Mouse (Mus musculus) naive thymus-derived CD4-positive, alpha-beta T cell, adult 2 months (primary cell): ENCODE measurements around the gene Tmtc3.
"Not testable (repeated sequence)": the region's sequence is repeated elsewhere in the genome, so short reads cannot be mapped to it uniquely, and the experiment has no call there.

Experiments
- DNase-seq: peaks from one replicate; pipeline ENCODE4 v3.0.0-alpha.2; 2011; ENCODE audit warnings: low read depth

Gene Tmtc3

DNA sequence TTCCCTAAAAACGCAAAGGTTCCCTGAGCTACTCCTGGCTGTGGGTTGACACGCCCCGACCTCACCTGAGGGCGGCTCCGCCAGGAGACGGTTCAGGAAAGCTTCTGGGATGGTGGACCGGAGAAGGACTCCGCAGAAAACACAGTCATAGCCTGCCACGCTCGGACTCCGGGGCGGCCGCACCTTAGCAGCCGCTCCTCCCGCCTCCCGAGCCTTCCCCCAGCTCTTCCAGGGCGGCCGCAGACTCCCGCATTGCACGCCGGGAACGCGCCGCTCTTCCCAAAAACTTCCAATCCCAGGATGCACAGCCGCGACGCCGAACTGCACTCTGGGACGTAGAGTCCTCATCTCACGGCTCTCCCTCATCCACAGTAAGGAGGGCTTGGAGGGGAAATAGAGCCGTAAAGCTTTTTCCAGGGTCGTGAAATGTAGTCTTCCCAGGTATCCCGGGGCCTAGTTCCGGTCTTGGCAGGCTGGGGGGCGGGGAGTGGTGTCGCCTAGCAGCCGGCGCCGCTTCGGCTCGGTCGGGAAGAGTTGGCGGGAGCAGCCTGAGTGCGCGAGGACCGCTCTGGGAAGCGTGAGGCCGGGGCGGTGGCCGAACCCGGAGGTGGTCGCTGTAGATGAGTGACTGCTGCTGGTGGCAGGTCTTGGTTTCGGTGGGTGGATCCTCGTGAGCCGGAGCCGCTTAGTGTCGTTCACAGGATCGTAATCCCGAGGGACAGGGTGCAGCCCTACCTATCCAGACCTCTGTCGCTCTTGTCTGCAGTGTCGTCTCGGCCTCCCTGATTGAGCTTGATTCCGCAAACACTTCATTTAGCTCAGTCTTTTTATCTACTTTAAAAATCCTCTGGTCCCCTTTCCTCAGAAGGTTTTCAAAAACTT, at the start of gene Tmtc3, which contains the start of gene Cep290:
Gene Tmtc3, minus strand, starts transcription at position 254 of the 882 bp plus-strand sequence.
Gene Cep290, plus strand, starts transcription at position 462 of the 882 bp plus-strand sequence.
- DNase-seq: peak; percentile 34

DNA sequence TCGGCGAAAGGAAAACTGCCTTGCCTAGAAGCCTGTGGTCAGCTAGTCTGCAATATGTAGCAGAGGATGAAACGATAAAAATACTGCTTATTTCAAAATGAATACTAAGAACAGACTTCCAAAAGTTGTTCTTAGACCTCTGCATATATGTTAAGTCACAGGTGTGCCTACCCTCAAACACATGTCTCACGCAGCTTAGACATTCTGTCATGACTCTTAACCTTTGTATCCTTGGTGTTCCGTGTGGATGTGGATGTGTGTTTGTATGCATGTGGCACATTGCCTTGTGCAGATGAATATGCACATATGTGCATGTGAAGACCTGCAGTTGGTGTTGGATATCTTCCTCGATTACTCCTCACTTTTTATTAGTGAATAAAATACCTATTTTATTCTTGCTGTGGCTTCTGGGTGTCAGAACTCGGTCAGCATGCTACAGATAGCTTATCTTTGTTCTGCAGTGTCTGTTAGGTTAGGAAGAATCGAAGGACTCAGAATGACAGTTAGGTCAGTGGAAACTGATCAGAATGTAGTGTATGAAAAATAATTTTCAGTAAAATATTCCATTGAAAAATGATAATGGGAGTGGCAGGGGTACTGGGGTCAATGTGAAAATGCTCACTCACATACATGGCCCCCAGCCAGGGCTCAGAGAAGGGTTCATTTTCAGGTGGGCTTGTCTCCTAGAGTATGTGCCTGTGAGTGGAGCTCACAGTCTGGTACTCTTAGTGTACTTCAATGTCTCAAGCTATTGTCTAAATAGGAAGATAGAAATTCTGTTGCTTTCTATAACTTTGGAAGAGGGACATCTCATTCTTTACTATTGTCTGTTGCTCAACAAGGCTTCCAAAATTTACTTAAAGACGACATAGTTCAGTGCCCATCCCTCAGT, 37.6 kb upstream of the Tmtc3 start:
- no peak for DNase-seq

DNA sequence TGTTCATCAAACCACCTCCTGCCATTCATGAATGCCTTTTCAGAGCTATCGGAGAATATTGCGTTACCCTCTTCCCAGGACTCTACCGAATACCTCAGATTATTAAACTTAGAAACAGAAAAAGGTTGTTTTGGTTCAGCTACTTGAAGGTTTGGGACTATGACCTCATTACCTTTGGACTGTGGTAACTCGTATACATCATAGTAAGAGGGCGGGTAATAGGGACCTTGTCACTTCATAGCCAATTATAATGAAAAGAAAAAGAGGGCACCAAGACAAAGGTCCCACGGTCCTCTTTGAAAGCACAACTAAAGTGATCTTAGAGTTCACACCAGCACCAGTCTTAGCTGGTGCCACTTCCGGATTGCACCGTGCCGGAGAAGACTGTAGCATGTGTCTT, 35.2 kb upstream of the Tmtc3 start:
- DNase-seq: no peak

DNA sequence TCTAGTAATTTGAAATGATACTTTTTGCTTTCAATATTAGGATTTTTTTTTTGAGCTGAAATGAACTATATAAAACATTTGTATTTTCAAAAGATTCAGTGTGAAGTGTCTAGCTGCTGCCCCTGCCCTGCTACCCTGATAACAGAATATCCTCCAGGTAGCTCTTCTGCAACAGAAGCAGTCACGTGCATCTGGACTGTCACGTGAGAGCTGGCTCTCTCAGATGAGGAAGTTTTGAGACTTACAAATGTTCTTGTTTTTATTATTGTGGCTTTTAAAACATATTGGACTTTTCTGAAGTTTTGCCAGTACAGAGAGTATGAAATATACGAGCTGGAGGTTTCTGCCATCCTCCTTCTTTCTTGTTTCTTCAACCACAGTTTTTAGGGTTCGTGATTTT, 34.5 kb upstream of the Tmtc3 start:
- DNase-seq: no peak

DNA sequence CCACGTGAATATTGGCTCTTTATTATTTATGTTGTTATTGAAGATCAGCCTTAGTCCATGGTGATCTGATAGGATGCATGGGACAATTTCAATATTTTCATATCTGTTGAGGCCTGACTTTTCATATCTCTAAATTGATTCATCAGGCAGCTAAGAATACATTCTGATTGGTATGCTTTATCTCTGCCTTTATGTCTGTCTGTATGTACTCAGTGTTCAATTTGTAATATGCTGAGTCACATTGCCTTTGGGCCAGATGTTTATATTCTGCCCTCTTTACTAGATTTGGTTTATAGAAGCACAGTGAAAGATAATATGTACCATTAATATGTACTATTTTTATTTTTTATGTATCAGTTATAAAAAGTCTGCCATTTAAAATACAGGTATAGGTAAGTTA, 21.0 kb upstream of the Tmtc3 start:
- no peak for DNase-seq

DNA sequence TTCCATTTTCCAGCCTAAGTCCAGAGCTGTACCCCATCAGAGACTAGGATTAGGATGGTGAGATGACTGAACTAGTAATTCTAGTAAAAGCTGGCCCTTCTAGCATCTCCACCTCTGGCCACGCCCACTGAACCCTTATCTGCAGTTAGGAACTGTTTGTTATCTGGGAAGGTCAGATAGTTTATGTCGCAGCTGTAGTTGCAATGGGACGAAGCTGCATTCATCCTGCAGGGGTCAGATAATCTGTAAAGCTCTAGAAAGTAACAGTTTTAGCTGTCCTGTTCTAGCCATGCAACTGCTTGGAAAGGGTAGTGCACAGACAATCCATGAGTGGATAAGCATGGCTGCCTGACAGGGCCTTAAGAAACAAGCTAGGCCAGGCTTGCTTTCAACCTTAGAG, 11.2 kb upstream of the Tmtc3 start:
- no peak for DNase-seq

DNA sequence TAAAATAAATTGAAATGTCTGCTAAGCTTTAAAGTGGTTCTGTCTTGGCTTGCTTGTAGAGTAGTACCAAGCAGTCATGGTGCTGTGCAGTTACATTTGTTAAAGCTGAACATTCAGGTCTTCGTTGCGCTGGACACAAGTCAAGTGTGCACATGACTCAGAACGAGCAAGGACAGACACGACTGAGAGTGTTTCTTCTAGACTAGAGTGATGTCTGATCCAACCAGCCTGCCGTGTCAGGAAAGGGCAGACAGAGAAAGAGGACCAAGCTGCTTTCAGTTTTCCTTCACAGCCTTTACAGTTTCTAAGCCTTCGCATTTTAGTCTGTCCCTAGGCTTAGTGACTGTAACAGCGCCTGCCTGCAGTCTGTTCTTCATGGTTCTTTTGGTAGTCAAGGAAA, 4.8 kb upstream of the Tmtc3 start:
- DNase-seq: no peak

DNA sequence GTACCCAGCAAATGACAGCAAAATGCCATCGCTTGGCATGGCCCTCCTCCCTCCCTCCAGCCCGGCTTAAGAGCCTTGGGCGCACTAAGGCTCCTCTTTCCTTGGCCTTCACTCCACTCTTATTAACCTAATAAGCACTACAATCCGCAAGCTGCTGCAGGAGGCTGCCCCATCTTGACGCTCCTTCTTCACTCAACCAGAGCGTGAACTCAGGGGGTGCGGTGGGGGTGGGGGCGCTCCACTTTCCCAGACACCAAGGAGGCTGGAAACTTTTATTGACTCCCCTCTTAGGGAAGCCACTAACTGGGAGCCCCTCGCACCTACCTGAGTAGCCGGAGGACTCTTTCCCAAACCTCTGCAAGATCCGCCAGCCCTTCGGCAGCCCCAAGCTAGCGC, 451 bp downstream of the Tmtc3 start:
- peak; percentile 27 for DNase-seq

DNA sequence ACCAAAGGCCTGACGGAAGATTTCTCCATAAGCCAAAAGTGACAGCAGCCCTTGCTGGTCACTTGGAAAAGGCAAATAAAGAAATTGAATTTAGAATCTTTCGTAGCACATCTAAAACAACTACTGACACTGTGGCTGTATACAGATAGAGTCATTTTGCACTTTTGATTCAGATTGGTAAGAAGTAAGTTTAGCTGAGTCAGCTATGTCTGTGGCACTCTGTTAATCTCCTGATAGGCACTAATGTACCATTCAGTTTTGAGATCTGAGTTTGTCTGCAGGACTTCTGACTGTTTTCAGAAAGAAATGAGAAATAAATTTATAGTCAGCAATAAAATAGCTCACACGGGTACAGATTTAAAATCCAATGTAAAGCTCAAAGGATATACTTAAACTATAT, 7.6 kb downstream of the Tmtc3 start:
- DNase-seq: no peak

DNA sequence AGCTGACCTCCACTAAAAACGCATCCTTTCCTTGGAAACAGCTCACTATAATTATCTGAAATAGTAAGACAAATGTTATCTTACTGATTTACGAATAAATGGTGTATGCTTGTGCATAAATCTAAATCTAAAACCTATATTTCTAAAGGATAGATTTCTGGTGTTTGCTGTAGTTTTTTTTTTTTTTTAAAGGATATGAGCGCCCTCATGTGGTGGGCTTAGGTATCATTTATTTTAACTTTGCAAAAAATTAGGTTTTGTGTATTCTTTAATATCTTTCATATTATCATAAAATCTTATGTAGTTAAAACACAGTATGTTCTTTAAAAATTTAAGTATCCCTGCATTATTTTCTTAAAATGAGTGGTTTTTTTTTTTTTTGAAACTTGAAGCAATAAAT, 12.1 kb downstream of the Tmtc3 start:
- peak; percentile 27 for DNase-seq

DNA sequence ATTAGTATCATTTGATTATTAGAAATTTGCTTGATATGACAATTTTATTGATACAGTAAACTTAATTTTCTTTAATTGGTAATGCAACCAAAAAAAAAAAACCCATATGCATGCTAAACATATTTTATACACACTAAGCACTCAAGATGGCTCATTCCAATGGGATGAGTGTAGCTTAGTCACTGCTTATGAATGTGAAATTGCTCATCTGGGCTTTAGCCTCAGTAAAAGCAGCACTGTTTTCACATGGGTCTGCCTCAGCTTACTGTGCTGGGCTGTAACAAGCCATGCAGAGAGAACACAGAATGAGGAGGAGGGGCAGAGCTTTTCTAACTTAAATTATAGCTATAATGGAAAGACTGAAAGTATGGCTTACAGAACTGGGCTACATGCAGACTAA, 26.6 kb downstream of the Tmtc3 start:
- no peak for DNase-seq

DNA sequence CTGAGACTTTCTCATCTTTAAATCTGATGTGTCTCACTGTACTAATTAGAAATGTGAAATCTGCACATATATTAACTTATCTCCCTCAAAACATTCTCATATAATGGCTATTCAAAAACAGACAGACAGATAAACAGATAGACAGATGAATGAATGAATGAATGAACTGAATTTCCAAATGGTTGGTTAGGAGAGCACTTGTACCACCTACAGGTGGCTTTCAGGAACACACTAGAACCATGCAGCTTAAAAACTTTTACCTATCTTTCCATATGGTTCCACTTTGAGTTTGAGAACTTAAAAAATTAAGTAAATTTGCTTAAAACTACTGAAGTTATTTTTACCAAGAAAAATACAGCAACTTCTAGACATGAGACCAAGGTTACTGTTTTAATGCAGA, 37.8 kb downstream of the Tmtc3 start:
- no peak for DNase-seq

DNA sequence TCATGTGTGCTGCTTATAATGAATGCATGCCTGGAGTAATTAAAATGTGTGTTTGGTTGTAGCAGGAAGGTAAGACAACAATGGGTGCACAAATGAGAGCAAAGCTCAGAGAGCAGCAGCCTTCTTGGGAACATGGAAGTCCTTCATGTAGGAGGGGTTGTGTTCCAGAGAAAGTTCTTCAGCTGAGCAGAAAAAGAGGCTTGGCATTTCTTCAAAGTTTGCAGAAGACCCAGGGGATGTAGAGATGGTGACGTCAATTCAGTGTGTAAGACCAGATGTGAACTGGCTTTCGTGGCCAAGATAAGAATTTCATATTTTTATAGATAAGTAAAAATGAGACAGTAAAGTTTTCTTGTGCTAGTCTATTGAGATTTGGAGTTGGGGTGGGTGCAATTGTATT, 59.6 kb downstream of the Tmtc3 start:
- DNase-seq: no peak

DNA sequence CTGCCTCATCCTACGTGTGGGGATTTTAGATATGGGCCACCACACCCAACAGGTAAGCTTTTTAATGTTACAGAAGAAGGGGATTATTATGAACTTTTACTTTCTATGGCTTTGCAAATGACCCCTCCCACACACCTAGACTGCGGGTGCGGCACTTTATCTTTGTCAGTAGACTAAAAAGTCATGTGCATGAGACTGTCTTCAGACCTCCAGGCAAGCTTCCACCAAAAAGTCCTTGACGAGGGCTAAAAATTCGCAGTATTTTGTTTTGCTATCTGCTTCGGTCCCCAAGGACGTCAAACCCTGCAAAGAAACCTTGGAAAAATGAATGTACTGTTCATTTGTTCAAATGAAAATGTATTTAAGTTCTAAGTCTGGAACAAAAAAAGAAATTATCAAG, 71.6 kb downstream of the Tmtc3 start:
- DNase-seq: no peak

DNA sequence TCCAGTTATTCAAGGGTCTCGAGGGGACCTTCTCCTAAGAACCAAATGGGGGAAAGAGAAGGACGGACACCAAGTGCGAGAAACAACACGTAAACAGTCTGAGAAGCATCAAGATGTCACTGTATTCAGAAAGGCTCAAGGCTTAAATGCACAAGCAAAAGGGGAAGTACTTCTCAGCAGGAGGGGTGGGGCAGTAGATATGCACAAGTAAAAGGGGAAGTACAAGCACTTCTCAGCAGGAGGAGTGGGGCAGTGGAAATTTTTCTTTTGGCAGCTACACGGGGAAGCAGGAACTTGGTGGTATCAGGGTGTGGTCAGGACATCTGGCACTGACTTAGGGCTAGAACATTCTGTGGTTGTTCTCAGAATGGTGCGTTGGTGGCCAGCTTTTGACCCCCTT, 84.8 kb downstream of the Tmtc3 start:
- not testable (repeated sequence) for DNase-seq
